Mouse (Mus musculus) bone marrow, adult 2 months (tissue): ENCODE measurements around the gene Rcan2. TPM values are rescaled to one million over a fixed set of nuclear protein-coding genes. Genes with fewer than 3 reads are reported as not detected.

ENCODE experiments used
- H3K27ac ChIP-seq: fragments of 200-500 bp; 2 replicates; pipeline ENCODE4 v1.5.1; 2012; ENCODE audit warnings: low read depth, mild to moderate bottlenecking, control low read depth, inconsistent platforms, low read length; ENCODE audit not compliant: control insufficient read depth, poor library complexity, insufficient read depth
- H3K4me1 ChIP-seq: fragments of 200-500 bp; 2 replicates; pipeline ENCODE4 v1.6.1; 2011; ENCODE audit warnings: low read length; ENCODE audit not compliant: control insufficient read depth, insufficient read depth
- H3K4me3 ChIP-seq: fragments of 200-500 bp; replicated peaks from 2 replicates; pipeline ENCODE3; 2011; ENCODE audit warnings: mild to moderate bottlenecking, low read depth, low read length, control low read depth; ENCODE audit not compliant: control insufficient read depth
- CTCF ChIP-seq: fragments of 200-500 bp; IDR thresholded peaks from 2 replicates; pipeline ENCODE4 v1.5.1; 2011; ENCODE audit warnings: low read length, control low read depth; ENCODE audit not compliant: control insufficient read depth, insufficient read depth
- POLR2A ChIP-seq: fragments of 200-500 bp; IDR thresholded peaks from 2 replicates; pipeline ENCODE4 v1.6.1; 2011; ENCODE audit warnings: low read depth, mild to moderate bottlenecking, control low read depth, low read length, borderline replicate concordance; ENCODE audit not compliant: control insufficient read depth
- whole genome bisulfite sequencing: fragments of 180-500 bp; shearing (Covaris S2); methylation state at CpG from one replicate; pipeline ENCODE4 v1.1.7; 2018; 5-methylcytosine and 5-hydroxymethylcytosine counted together
- polyA plus RNA-seq: library from polyadenylated mRNA; stranded (reverse); fragments of >200 nt; gene quantifications from 2 replicates; pipeline ENCODE4 v1.2.4, GENCODE M21; 2011; ENCODE audit warnings: low replicate concordance; ENCODE audit not compliant: missing spikeins, insufficient read depth, insufficient read length

Rcan2 gene
- polyA plus RNA-seq, 1 experiment = 2.1 TPM

DNA sequence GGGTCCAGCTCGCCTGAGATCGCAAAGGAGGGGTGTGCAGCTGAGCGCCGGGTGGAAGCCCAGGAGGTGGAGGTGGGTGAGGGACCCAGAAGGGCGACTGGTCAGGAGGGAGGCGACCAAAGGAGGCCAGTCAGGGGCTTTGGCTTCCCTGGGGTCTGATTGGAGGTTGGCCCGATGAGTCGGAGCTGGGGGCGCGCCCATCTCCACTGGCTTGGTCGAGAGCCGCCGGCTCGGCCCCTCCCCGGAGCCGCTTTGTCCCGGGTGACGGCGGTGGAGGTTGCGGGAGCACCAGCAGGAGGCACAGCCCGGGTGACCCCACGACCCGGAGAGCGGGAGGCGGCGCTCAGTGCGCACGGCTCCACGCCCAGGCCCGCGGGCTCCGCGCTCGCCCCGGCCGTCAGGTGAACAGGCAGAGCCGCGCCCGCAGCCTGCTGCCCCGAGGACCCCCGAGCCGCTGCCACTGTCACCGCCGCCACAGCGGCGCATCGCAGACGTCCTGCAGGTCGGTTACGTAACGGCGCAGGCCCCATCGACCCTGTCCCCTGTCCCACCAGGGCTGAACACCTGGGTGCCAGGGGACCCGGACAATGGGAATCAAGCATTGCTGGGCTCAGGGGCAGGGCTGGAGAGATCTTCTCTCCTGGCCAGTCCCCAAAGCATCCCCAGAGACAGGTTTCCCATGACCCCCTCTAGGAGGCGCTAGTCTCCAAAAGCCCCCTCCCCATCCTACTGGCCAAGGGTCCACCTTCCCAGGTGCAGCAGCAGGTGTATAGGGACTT, 633 bp downstream of the Rcan2 start:
- under 1% methylated on average over 55 of the region's 55 CpGs for WGBS
- Histone ChIP-seq H3K4me1 (no peaks in the 10 kb centered on the region), H3K4me3 (no peak overlapping the region), H3K27ac (no peak overlapping the region; the same call in 1 of the 2 replicates)
- TF ChIP-seq POLR2A (no peak), CTCF (no peak)

DNA sequence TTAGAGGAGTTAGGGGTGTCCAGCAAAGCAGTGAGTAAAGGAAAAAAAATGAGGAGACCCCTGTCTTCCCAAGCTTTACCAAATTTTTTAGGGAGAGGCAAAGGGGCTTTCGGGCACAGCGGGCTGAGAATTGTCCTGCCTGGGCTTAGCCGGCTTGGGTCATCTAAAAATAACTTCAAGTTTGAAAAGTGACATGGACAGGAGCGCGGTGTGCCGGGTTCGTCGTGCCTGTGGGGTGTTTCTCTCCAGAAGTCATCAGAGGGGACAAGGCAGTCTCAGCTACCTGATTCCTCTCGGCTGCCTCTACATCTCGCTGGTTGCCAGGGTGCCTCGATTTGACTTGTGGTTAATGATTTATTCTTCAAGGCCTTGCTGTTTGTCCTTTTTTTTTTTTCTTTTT, 1.3 kb downstream of the Rcan2 start:
- 67% methylated on average over 11 of the region's 11 CpGs for WGBS
- Histone ChIP-seq H3K27ac (no peak overlapping the region), H3K4me3 (no peak overlapping the region), H3K4me1 (no peaks in the 10 kb centered on the region)
- no peak for TF ChIP-seq POLR2A
- TF ChIP-seq CTCF = no peak

DNA sequence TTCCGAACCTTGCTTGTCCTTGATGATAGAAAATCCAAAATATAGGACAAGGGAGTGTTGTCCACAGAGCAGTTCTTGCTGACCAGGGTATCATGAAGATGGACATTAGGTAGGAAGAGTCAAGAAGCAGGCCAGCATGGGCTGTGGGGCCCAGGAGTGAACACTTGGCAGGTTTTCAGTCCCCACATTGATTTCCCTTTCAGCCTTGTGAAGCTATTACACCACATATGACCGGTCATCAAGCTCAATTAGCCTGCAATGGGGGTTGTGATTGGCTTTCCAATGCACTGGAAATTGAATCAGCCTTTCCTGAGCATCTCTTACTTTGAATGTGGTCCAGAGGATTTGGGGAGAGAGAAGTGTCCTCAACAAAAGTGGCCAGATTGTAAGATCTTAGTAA, 2.0 kb downstream of the Rcan2 start:
- 77% methylated on average over 2 of the region's 2 CpGs for WGBS
- Histone ChIP-seq H3K27ac (no peak overlapping the region), H3K4me1 (no peaks in the 10 kb centered on the region), H3K4me3 (no peak overlapping the region)
- TF ChIP-seq POLR2A = no peak
- TF ChIP-seq CTCF = no peak

DNA sequence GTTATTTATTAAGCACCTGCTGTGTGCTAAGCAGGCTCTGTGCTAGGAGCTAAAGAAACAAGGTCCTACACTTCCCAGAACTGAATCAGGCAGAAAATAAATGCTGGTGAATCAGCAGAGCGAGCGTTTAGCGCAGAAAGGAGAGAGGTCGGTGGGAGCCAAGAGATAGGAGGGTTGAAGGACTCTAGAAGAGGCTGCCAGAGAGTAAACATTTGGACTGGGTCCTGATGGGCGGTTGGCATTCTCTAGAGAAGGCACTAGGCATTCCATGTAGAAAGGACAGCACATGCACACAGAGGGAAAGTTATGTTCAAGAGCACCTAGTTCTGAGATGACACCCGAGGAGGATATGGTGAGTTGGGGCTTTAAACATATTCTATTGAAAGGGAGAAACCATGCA, 2.6 kb downstream of the Rcan2 start:
- WGBS = 79% methylated on average over 6 of the region's 6 CpGs
- TF ChIP-seq POLR2A = no peak
- no peak for TF ChIP-seq CTCF

DNA sequence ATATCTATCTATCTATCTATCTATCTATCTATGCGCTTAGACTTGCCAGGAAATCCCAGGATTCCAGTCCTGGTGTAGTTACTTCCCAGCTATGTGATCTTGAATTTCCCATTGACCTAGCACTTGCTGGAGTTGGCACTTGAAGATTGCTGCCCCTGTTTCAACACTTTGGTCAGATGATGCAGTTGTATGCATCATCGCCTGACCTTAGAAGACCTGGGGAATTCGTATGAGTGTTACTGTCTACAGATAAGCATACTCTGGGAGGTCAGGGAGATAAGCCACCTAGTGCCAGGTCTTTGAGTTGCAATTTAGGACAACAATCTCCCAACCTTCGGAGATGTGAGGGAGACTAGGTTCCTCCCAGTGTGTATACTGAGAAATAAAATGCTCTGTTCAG, 5.7 kb downstream of the Rcan2 start:
- TF ChIP-seq CTCF (no peak), POLR2A (no peak)
- 56% methylated on average over 4 of the region's 4 CpGs for WGBS
- Histone ChIP-seq H3K4me1 (no peaks in the 10 kb centered on the region), H3K27ac (no peak overlapping the region), H3K4me3 (no peak overlapping the region)

More for the DNA sequence above, 2.6 kb downstream of the Rcan2 start:
- Histone ChIP-seq H3K27ac (no peak overlapping the region), H3K4me1 (no peaks in the 10 kb centered on the region), H3K4me3 (no peak overlapping the region)

DNA sequence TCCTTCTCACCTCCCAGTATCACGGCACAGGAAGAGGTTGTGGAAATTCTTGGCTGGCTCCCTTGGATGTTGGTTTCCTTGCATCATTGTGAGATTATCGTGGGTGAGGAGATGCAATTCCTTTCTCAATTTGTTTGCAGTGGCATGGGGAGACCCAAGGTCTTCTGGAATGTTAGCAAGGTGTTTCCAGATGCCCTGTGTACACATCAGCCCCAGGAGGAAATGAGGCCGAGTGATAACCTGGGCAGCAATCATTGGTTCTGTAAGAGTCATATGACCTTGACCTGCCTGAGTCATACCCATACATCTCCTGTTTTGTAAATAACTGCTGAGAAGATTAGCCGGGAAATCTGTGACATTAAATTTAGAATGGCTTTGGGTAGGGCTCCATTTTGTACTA, 10.3 kb downstream of the Rcan2 start:
- TF ChIP-seq CTCF (no peak), POLR2A (no peak)
- Histone ChIP-seq H3K4me1 (no peaks in the 10 kb centered on the region), H3K27ac (no peak overlapping the region), H3K4me3 (no peak overlapping the region)
- 66% methylated on average over 4 of the region's 4 CpGs for WGBS

DNA sequence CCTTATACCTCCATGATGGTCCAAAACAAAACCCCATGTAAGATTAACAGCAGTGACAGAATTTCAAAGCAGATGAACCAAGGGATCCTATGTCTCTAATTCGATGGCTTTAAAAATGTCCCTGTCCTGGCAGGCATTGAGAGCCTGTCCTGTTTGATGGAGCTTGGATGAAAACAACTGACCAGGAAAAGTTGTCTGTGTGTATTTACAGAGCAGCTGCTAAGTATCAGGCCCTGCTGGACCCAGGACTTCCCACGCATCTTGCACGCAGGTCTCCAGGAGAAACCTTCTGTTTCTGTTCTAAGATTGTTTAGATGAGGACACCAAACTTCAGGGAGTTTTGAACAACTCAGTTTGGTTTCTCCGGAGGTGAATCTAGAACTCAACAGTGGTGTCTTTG, 14.2 kb downstream of the Rcan2 start:
- no peak for TF ChIP-seq POLR2A
- no peak for TF ChIP-seq CTCF
- Histone ChIP-seq H3K4me3 (no peak overlapping the region), H3K27ac (no peak overlapping the region), H3K4me1 (no peaks in the 10 kb centered on the region)
- 82% methylated on average over 4 of the region's 4 CpGs for whole genome bisulfite sequencing

DNA sequence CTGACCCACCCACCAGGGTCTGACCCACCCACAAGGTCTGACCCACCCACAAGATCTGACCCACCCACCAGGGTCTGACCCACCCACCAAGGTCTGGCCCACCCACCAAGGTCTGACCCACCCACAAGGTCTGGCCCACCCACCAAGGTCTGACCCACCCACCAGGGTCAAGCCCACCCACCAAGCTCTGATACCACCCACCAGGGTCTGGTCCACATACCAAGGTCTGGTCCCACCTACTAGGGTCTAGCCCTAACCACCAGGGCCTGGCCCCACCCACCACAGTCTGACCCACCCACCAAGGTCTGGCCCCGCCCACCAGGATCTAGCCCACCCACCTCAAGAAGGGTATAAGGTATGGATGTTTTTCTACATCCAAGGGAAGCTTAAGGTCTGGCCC, 15.3 kb downstream of the Rcan2 start:
- H3K4me1 ChIP-seq = no peaks in the 10 kb centered on the region
- 67% methylated on average over 1 of the region's 1 CpGs for WGBS

DNA sequence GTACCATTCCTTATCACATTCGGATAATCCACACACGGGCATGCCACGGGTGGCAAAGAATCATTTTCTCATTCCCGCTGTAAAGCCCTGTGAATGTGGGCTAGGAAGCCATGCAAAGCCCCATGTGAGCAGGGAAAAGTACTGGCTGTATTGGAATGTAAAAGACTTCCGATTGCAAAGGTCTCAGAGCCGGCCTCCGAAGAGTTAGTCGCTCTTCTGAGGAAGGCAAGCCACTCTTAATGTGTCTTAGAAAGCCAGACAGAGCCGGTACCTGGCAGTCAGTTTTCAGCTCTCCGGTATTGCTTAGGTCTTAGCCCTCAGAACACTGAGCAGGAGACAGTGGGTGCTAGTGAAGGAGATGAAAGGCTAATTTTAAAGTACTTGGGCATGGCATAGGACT, 16.0 kb downstream of the Rcan2 start:
- Histone ChIP-seq H3K27ac (no peak overlapping the region), H3K4me3 (no peak overlapping the region), H3K4me1 (no peaks in the 10 kb centered on the region)
- TF ChIP-seq CTCF = no peak
- no peak for TF ChIP-seq POLR2A
- 85% methylated on average over 10 of the region's 10 CpGs for WGBS

More for the DNA sequence above, 15.3 kb downstream of the Rcan2 start:
- no peak overlapping the region for H3K4me3 ChIP-seq
- TF ChIP-seq POLR2A (no peak), CTCF (no peak)
- H3K27ac ChIP-seq = no peak overlapping the region

DNA sequence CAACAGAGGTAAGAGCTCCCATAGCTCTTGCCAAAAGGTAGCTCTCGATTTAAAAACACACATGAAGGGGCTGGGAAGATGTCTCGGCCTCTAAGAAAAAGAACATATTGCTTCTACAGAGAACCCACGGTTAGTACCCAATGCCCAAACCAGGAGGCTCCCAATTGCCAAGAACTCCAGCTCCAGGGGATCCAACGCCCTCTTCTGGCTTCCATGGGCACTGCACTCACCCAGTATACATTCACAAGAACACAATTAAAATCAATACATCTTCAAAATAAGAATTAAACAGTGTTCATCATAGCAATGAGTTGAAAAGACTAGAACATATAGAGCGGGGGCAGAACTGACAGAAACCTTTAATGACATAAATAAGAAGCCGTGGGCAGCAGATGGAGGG, 17.2 kb downstream of the Rcan2 start:
- no peak for TF ChIP-seq CTCF
- TF ChIP-seq POLR2A = no peak
- WGBS = 72% methylated on average over 6 of the region's 6 CpGs
- no peak overlapping the region for H3K4me3 ChIP-seq
- H3K4me1 ChIP-seq = no peaks in the 10 kb centered on the region
- no peak overlapping the region for H3K27ac ChIP-seq
